Mouse (Mus musculus) adrenal gland, postnatal 14 days (tissue): ENCODE results near the gene Fam19a2. TPM values are rescaled to one million over a fixed set of nuclear protein-coding genes. Genes with fewer than 3 reads are reported as not detected.

Source experiments
- DNase-seq: peaks from one replicate; pipeline ENCODE4 v3.0.0; 2021; ENCODE audit warnings: mixed read lengths
- total RNA-seq: library from RNA; stranded (reverse); gene quantifications from 2 replicates; pipeline ENCODE4 v1.2.3, GENCODE M21; 2021

The Fam19a2 gene
- total RNA-seq, 1 experiment from 2014 or later: 1.2 TPM

- DNase-seq: no peak
Measured at GRCm38 (mm10) chr10:123570616-123571188, 306.9 kb downstream of the Fam19a2 start.

DNA sequence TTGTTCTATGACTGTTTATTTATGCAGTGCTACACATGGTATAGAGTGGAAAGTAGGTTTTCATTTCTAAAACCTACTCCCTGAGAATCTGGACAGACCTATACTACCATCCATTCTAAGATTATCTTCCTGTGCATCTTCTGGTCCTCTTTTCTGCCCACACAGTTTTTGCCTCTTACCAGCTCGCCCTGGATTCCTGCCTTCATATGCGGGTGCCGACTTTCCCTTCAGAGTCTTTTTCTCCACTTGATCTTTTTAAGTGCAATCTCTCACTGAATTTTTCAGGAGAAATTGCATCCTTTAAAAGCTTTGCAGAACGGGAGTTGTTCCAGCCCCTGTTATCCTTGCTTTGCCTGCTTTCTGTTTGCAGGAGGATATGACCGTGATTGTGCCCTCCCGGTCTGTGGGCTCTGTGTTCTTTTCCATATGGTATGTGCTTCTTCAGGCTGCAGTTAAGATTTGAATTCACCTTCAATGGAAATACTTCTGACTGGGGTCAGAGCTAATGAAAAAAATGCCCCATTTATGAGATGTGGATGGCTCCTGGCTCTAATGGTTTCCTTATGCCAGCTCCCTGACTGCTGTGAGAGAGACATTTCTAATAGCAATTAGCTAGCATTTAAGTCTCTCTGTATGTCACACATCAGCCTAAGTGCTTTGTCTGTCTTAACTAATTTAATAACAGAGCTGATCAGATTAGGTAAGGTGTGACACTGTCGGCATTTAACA, 308.7 kb downstream of the Fam19a2 start:
- DNase-seq: no peak

DNA sequence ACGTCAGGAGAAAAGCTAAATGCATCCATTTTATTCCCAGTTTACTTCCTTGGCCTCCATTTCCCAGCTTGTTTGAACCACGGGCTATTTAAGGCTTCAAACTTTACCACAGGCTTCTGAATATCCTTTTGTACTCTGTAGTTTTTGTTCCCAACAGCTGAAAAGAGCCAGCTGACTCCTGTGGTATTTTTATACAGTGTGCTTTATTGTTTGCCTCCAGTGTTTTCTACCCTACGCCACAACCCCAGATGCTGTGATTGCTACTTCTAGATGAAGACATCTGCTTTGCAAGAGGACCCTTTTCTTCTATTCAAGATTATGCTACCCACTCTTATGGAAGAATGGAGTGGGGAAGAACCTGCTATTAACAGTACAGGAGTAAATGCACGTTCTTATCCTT, 314.0 kb downstream of the Fam19a2 start:
- no peak for DNase-seq

GRCm38 (mm10) chr10:123579012-123579411, 315.2 kb downstream of the Fam19a2 start:
- no peak for DNase-seq

DNA sequence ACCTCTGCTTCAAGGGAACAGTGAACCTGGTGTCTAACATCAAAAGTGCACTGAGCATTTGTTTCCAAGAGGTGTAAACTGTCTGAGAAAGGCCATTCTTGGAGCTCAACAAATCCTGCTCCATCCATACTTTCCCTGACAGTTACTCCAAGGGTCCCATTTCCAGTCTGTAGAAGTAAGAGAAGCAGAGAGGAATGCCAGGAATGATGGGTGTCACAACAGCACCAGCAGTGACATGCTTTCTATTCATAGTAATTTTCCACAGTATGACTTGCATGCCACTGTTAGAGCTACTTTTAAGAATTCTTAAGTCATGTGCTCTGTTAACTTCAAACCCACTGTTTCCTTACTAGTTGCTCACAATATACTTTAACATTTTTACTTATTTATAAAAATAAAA, 331.2 kb downstream of the Fam19a2 start:
- no peak for DNase-seq

GRCm38 (mm10) chr10:123597059-123597458, 333.3 kb downstream of the Fam19a2 start:
- no peak for DNase-seq

GRCm38 (mm10) chr10:123605671-123606070, 341.9 kb downstream of the Fam19a2 start:
- DNase-seq: no peak

DNA sequence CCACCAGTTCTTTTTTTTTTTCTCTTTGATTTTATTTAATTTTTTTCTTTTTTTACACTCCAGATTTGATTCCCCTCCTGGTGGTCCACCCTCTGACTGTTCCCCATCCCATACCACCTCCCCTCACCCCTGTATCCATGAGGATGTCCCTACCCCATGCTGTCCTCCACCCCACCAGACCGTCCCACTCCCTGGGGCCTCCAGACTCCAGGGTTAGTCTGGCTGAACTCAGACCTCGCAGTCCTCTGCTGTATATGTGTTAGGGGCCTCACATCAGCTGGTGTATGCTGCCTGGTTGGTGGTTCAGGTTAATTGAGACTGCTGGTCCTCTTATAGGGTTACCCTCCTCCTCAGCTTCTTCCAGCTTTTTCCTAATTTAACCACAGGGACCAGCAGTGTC, 362.9 kb downstream of the Fam19a2 start:
- no peak for DNase-seq

- no peak for DNase-seq
Measured at GRCm38 (mm10) chr10:123629248-123629744, 365.5 kb downstream of the Fam19a2 start.

GRCm38 (mm10) chr10:123632029-123632428, 368.2 kb downstream of the Fam19a2 start:
- DNase-seq: no peak

DNA sequence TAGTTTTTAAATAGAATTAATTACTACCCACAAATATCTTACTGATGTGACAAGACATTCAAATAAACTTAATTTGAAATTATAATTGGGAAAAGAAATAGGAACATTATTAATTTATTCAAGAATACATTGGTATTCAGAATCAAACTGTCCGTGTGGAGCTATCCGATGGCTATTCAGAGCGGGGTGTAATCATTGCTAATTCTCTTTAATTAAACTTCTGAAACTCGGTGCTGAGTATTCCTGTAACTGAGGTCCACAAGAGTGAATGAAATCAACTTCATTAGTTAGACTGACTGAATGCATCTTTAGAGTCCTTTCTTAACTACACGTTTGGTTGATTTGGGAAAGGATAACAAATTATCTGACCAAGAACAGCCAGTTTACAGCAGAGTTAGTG, 372.9 kb downstream of the Fam19a2 start:
- DNase-seq: no peak

DNA sequence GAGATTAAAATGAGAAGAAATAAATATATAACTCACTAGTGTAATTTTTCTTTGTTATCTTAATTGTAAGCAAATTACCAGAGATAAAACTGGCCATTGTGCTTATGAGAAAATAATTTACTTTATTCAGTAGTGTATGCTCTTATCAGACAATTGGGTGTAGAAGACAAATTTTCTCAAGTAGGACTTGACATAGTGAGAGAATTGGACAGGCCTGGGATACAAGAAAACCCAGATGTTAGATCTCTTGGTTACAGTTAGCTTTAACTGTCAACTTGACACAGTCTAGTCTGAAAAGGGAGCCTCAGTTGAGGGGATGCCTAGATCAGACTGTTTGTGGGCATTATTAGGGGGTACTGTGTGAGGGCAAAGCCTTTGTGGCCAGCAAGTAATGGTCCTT, 373.7 kb downstream of the Fam19a2 start:
- no peak for DNase-seq

- DNase-seq: no peak
Measured at GRCm38 (mm10) chr10:123645568-123645967, 381.8 kb downstream of the Fam19a2 start.

- no peak for DNase-seq
Measured at GRCm38 (mm10) chr10:123671208-123671607, 407.4 kb downstream of the Fam19a2 start.

- DNase-seq: no peak
Measured at GRCm38 (mm10) chr10:123678284-123678864, 414.6 kb downstream of the Fam19a2 start.

DNA sequence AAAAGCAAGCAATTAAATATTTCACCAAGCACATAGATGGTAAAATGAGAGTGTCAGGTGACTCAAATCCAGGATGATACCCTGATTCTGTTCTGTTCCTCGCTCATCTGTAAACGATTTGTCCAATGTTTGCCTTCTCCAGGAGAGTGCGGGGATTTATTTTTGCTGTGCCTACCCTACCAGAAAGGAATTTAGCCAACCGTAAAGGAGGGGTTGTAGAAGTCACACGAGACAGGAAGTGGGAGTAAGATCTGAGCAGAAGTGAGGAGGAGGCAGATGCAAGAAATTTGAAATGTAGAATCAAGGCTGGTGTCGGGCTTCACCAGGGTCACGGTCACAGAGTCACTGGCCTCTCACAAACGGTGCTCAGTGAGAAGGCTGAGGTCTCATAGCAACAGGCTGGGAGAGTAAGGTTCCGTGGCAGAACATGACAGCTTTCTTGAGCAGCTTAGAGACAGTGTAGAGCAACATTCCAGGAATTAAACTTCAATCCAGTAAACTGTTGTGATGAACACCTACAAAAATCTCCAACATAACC, 419.0 kb downstream of the Fam19a2 start:
- DNase-seq: no peak

DNA sequence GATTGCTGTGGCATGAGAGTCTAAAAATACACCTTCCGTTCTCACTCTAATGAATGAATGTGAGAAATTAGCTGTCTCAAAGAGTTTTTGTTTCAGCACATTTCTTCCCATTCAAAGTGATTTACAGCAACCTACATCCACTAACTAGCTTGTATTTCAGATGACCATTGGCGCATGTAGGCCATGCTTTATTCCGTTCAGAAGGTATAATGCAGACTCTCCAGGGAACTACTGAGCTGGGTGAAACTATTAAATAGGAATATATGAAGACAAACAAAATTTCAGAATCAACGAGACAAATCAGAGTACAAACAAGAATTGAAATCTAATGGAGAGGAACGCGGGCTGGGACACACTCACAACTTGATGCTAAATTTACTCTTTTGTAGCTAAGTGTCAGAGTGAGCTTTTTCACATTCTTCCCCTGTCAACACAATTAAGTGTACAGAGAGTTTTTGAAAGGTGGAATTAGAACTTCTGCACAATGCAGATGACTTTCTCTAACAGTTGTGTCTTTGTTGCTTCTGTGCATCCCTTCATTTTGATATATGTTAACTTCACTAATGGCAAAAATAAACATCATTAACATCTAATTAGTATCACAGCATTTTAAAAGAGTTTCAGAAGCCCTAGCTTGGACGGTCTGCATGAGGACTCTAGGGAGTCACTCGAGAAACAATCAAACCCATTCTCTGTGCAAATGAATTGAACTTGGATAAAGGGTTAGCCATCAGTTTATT, 428.6 kb downstream of the Fam19a2 start:
- DNase-seq: no peak

- DNase-seq: no peak
Measured at GRCm38 (mm10) chr10:123692926-123693224, 429.1 kb downstream of the Fam19a2 start.

DNA sequence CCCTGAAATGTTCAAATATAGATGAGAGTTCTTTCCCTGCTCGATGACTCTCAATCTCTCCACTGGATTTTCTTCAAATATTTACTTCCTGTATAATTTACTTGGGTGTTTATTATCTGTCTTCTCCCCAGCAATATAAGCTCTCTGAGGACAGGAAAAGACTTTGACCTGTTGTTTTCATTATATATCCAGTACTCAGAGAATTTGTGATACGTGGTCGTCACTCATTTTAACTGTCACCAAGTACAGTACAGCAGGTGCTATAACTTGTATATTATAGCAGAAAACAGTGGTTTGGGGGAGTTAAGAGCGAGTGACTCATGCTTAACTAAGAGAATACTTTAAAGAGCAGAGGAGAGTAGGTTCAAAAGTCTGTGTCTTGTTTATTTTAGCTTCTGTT, 438.8 kb downstream of the Fam19a2 start:
- DNase-seq: no peak

DNA sequence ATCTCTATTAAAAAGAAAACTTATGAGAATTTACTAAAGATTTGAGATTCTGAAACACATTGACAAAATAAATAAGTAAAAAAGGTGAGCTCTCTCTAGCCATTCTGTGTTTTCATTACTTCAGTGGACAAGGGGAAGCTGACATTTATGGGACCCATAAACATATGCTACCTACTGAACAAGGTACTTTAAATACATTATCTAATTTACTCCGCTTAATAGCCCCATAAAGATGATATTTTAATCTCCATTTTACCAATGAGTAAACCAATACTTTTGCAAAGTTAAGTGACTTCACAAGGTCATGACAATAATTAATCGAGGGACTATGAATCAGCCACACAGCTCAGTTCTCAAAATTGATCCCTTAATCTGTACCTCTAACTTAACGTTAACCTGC, 443.2 kb downstream of the Fam19a2 start:
- DNase-seq: no peak

- no peak for DNase-seq
Measured at GRCm38 (mm10) chr10:123710738-123711137, 446.9 kb downstream of the Fam19a2 start.

DNA sequence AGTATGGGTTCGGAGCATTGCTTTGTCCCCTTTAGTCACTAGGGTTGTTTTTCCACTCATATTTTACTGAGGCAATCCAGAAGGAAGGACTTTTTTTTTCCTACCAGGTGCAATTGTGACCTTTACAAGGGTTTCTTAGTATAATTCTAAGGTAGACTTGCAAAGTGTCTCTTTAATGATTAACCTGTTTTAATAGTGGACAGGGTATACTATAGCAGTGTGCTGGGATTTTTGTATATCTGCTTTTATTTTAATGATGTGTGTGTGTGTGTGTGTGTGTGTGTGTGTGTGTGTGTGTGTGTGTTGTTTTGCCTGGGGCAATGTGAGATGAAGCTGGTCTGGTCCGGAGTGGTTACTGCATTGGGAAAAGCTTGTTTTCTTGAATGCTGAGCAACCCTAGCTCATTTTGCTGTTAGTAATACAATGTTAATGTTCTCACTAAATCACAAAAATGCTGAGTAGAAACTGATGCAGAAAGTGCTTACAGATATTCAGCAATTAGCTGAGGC, 458.2 kb downstream of the Fam19a2 start:
- no peak for DNase-seq

- DNase-seq: no peak
Measured at GRCm38 (mm10) chr10:123723641-123724040, 459.8 kb downstream of the Fam19a2 start.
